Mouse (Mus musculus): ENCODE measurements around the gene Fam53b.

DNA sequence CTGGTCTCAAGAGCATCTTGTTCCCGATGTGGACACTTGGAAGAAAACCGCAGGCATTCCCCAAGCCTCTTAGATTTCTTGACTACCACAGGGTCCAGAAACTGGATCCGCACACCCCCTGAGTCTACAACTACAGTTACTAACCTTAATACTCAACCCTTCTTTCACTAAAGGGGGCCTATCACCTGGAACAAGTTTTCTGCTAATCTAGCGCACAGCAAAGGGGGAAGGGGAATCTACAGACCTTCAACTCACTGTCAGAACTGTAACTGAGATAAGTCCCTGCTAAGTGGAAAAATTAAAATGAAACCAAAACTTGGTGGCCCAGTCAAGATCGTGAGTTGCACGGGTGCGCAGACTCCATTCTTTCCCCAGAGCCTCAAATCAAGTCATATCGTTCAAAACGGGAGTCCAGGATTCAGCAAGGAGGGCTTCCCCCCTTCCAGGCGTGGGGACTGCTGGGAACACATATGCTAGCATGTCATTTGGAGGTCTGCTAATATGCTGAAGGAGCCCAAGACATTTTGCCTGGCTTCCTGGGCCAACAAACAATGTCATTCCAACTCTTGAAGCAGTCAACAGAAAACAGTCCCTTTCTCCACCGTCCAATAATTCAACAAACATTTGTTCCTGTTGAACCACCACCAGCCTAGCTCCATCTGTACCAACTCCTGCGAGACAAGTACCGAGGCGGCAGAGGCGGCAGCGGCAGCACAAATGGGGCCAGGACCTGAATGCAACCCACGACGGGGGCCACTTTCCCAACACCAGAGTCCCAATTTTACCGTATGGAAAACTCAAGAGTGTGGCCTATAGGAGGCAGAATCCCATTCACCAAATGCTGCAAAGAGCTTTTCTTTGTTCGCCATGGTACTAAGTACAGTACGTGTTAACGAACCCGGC lies 1.7 kb downstream of the Fam53b start:
- TF ChIP-seq CTCF (IDR thresholded peaks at IDR 0.05; ENCODE audit: extremely low read depth, insufficient read depth, insufficient read length, insufficient replicate concordance) (no peak), POLR2A (IDR thresholded peaks at IDR 0.05; ENCODE audit: low read depth, low read length) (no peak)
